Mouse (Mus musculus) G1E (cell line): ENCODE results near the gene Ebf3.

ENCODE experiments used
- CTCF ChIP-seq: IDR thresholded peaks from 2 replicates; pipeline ENCODE4 v1.5.1; 2012; ENCODE audit warnings: low read depth, low read length, inconsistent platforms, mixed read lengths
- TAL1 ChIP-seq: conservative IDR thresholded peaks from 2 replicates; pipeline ENCODE4 v1.6.1; 2012; ENCODE audit warnings: low read depth, low read length, inconsistent platforms, mixed read lengths

DNA sequence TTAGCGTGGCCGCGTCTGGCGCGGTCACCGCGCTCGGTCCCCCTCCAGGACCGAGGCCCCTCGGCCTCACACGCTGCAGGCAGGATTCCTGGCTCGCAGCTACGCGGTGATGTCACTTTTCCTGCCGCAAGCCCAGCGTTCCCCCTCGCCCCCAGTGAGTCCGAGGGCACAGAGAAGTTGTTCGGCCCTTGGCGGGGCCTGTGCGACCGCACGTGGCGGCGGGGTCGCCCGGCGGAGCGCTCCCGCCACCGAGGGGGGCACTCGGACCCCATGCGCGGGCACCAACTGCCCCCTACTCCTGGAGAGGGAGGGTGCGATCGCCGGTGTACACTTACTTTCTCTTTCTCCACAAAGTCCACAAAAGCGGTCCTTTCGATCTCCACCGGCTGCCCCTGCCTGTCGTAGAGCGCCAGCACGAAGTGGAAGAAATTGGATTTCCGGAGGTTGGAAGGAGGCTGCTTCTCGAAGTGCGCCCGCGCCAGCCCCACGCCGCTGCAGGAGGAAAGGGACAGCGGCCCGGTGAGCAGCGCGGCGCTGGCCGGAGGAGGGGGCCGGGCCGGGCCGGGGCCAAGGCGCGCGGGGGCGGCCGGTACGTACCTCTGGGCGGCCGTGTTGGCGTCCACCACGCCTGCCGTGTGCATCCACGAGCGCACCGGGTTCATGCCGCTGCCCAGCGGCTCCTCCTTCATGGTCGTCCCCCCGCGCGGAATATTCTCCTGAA lies 902 bp downstream of the Ebf3 start:
- TF ChIP-seq CTCF = no peak
- TF ChIP-seq TAL1 = no peak
